Mouse (Mus musculus): Measurements from ENCODE around the gene Peak1. TPM values are rescaled to one million over a fixed set of nuclear protein-coding genes. Genes with fewer than 3 reads are reported as not detected.

Peak1 gene
- total and polyA plus RNA-seq, 3 experiments, result 2.8 to 13.3 (median 5.4) TPM

DNA sequence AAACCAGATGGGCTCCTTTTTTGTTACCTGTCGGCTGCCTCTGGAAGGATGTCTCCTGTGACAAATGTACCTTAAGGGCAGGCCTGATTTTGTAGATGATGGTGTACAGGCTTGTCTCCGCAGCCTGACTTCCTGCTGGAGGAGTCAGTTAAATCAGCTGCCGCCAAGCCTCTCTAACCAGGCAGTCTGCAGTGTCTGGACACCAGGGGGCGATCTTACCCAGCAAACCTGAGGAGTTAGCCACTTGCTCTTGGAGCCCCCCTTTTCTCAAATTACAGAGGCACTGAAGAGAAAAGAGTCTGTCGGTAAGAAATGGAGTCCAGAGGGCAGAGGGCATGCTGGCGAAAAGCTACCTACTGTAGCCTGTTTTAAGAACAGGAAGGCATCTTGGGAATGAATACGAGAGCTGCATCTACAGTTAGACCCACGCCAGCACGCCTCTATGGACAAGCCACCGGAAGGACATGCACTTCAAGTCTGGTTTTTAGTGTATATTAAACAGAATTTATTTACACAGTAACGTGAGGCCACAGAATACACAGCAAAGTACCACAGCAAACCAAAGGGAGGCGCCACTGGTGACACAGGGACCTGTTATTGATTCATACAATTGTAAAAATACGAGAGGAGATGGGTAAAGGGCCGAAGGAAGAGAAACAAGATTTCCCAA lies 217.1 kb downstream of the Peak1 start:
- H3K9me3 ChIP-seq (replicated peaks; ENCODE audit: low read length), result no peaks in the 10 kb centered on the region
- DNase-seq (ENCODE audit: extremely low read depth), result peak; percentile 80
- no peaks in the 10 kb centered on the region for H3K79me2 ChIP-seq (replicated peaks; ENCODE audit: control insufficient read depth, extremely low read depth, insufficient read depth, poor library complexity, severe bottlenecking)
- in situ Hi-C loops (cut with MboI; ENCODE audit: low pct_ligation_motif_present, low pct_unique_long_range_greater_than_20kb, low sequenced_read_pairs) (loop anchor here (10.0 kb wide), 1 partner anchor 304 kb away; no protein-coding TSS in a partner anchor), dilution Hi-C loops (cut with MboI; ENCODE audit: extremely low pct_ligation_motif_present, extremely low pct_unique_long_range_greater_than_20kb, low sequenced_read_pairs) (no loop called here)
- no peak overlapping the region for H3K4me3 ChIP-seq (replicated peaks in 1 of 3; ENCODE audit: low read depth in 2 of 3, low read length in 2 of 3, poor library complexity in 1 of 3)
- H3K27ac ChIP-seq (ENCODE audit: insufficient read depth, low read depth), result no peak overlapping the region
- H3K9ac ChIP-seq (ENCODE audit: insufficient read depth, low read depth), result no peak overlapping the region
- H3K4me1 ChIP-seq (ENCODE audit: control insufficient read depth in 1 of 2, insufficient read depth in 2 of 2), result peaks cover 0 to 13% of the 10 kb centered on the region in 2 experiments; a peak in 2 of 4 replicates
- TF ChIP-seq MAX (IDR thresholded peaks at IDR 0.05; ENCODE audit: low read length), result no peak
- no peak for TF ChIP-seq ZNF384 (IDR thresholded peaks at IDR 0.05; ENCODE audit: low read depth, low read length)
- TF ChIP-seq UBTF (IDR thresholded peaks at IDR 0.05; ENCODE audit: low read depth, low read length), result no peak
- no peak for TF ChIP-seq ETS1 (conservative IDR thresholded peaks at IDR 0.05; ENCODE audit: low read depth, low read length)
- TF ChIP-seq ELF1 (IDR thresholded peaks at IDR 0.05; ENCODE audit: low read depth, low read length), result peak; percentile 13; the same call in 1 of the 2 replicates
- TF ChIP-seq E2F4 (IDR thresholded peaks at IDR 0.05; ENCODE audit: insufficient replicate concordance, low read depth, low read length), result no peak
- no peak for TF ChIP-seq RCOR1 (conservative IDR thresholded peaks at IDR 0.05; ENCODE audit: low read depth, low read length)
- TF ChIP-seq POLR2AphosphoS2 (IDR thresholded peaks at IDR 0.05; ENCODE audit: low read depth, low read length), result no peak
- TF ChIP-seq TBP (conservative IDR thresholded peaks at IDR 0.05; ENCODE audit: low read depth, low read length), result no peak
- peak; percentile 55 to 89 for TF ChIP-seq CTCF (conservative IDR thresholded peaks at IDR 0.05 in 1 of 2, IDR thresholded peaks at IDR 0.05 in 1 of 2; ENCODE audit: low read depth in 2 of 2, low read length in 2 of 2)
- no peak for TF ChIP-seq SIN3A (IDR thresholded peaks at IDR 0.05; ENCODE audit: low read length)
- no peak for TF ChIP-seq TCF12 (IDR thresholded peaks at IDR 0.05; ENCODE audit: low read depth, low read length)
- TF ChIP-seq PAX5 (IDR thresholded peaks at IDR 0.05; ENCODE audit: low read length), result no peak
- peak; percentile 88 for TF ChIP-seq SMC3 (IDR thresholded peaks at IDR 0.05; ENCODE audit: low read depth, low read length)
- peak; percentile 83 for TF ChIP-seq RAD21 (IDR thresholded peaks at IDR 0.05; ENCODE audit: low read depth, low read length)
- peak; percentile 55 for TF ChIP-seq ZC3H11A (IDR thresholded peaks at IDR 0.05; ENCODE audit: low read depth, low read length)
- no peak for TF ChIP-seq EP300 (IDR thresholded peaks at IDR 0.05; ENCODE audit: low read length)
- TF ChIP-seq MAFK (IDR thresholded peaks at IDR 0.05; ENCODE audit: insufficient replicate concordance, low read length), result no peak
- no peak for TF ChIP-seq USF2 (conservative IDR thresholded peaks at IDR 0.05; ENCODE audit: low read depth, low read length)
- no peak for TF ChIP-seq JUND (conservative IDR thresholded peaks at IDR 0.05; ENCODE audit: low read depth, low read length)
- TF ChIP-seq CHD2 (IDR thresholded peaks at IDR 0.05; ENCODE audit: low read length), result no peak
- no peak for TF ChIP-seq IRF4 (IDR thresholded peaks at IDR 0.05; ENCODE audit: low read depth, low read length)
- H3K36me3 ChIP-seq (replicated peaks in 1 of 2; ENCODE audit: control insufficient read depth in 1 of 2, insufficient read depth in 1 of 2, low read length in 1 of 2), result peaks cover 6 to 26% of the 10 kb centered on the region in 2 experiments
- H3K27me3 ChIP-seq (replicated peaks), result no peaks in the 10 kb centered on the region
- H3K4me2 ChIP-seq (ENCODE audit: insufficient read depth, low read depth, poor library complexity, severe bottlenecking), result no peak overlapping the region

Measured in CH12.LX (cell line).